Mouse (Mus musculus) macrophage (primary cell): ENCODE measurements around the gene Ccm2. TPM values are rescaled to one million over a fixed set of nuclear protein-coding genes. Genes with fewer than 3 reads are reported as not detected.
A peak's percentile ranks its signal among the peaks of the same experiment; 100 is the strongest.

ENCODE experiments used
- H3K27ac ChIP-seq: fragments of 350-480 bp; formaldehyde crosslinking; 2 replicates; pipeline ENCODE4 v1.9.0; 2021
- H3K36me3 ChIP-seq: fragments of 350-480 bp; formaldehyde crosslinking; 2 replicates; pipeline ENCODE4 v1.9.0; 2021; ENCODE audit errors: inconsistent target
- H3K4me3 ChIP-seq: fragments of 350-480 bp; formaldehyde crosslinking; 2 replicates; pipeline ENCODE4 v1.9.0; 2021; ENCODE audit errors: inconsistent target
- H3K79me2 ChIP-seq: fragments of 350-480 bp; formaldehyde crosslinking; 2 replicates; pipeline ENCODE4 v1.9.0; 2021; ENCODE audit errors: inconsistent target
- WGBS: methylation state at CpG from one replicate; pipeline ENCODE4 v1.1.7; 2026; ENCODE audit warnings: inconsistent platforms; ENCODE audit not compliant: missing documents; 5-methylcytosine and 5-hydroxymethylcytosine counted together
- polyA plus RNA-seq: library from polyadenylated mRNA; stranded (reverse); fragments of 250-400 nt; gene quantifications from 3 replicates; pipeline ENCODE4 v1.2.4, GENCODE M21; 2018; ENCODE audit warnings: inconsistent platforms
- total RNA-seq, 78 experiments: library from RNA; depleted of rRNA; stranded (reverse); fragments of 250-400 nt; gene quantifications; 1 replicate in 9 of 78; 2 replicates in 24 of 78; 3 replicates in 43 of 78; 4 replicates in 2 of 78; pipeline ENCODE4 v1.2.4; 2018; ENCODE audit warnings: inconsistent platforms in 56 of 78

Ccm2 gene
- 100 to 1,000 TPM in 3 of 26 experiments, 10 to 100 TPM in 23; 30.2 to 131 (median 60.0) TPM for total RNA-seq (2018; cell fraction: chromatin; rRNA removed)
- 10 to 100 TPM; 31.5 to 73.5 (median 61.7) TPM for total RNA-seq (2018; cell fraction: cytosol; rRNA removed)
- total RNA-seq (2018; cell fraction: nucleus; rRNA removed), result 100 to 1,000 TPM in 1 of 26 experiments, 10 to 100 TPM in 25; 28.0 to 103 (median 45.3) TPM
- 52.8 to 75.3 TPM (median 58.4 TPM) in 3 replicates for polyA plus RNA-seq

DNA sequence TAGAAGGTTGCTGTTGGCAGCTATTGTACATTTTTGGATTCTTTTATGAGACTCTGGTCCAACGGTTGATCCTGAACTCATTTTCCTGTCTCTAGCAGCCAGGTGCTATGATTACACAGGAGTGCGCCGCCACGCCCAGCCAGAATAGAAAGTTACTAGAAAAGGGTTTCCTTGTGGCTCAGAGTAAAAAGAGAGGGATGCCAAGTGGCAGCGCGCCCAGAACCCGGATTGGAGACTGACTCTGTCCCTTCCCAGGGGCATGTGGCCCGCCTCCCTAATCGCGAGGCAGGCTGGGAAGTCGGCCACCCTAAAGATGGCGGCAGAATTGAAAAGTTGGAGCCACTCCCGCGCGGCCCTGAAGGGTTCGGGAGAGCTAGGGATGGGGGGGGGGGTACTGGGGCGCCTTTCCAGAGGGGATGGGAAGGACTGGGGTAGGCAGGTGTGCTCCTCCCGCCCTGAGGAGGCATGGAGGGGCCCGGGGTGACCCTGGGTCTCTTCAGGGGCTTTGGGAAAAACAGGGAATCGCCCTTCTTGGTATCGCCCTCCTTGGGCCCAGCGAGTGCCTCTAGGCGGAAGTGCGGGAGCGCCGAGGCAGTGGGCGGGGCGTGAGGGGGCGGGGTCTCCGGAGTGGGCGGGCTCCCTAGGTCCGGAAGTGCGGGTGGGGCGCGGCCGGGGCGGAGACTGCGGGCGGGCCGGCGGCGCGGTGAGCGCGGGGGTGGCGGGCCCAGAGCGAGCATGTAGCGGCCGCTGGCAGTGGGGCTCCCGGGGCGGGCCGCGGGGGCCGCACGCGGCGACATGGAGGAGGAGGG lies at the start of gene Ccm2:
Gene Ccm2 (plus strand): TSS at position 683 of the 809 bp plus-strand sequence.
- Histone ChIP-seq H3K4me3 (peak within 1 kb of the TSS; percentile 63), H3K36me3 (no peaks in the 10 kb centered on the region), H3K79me2 (peaks cover 44% of the 10 kb centered on the region), H3K27ac (peak within 1 kb of the TSS; percentile 82)
- WGBS, result under 1% methylated on average over 35 of the region's 57 CpGs

DNA sequence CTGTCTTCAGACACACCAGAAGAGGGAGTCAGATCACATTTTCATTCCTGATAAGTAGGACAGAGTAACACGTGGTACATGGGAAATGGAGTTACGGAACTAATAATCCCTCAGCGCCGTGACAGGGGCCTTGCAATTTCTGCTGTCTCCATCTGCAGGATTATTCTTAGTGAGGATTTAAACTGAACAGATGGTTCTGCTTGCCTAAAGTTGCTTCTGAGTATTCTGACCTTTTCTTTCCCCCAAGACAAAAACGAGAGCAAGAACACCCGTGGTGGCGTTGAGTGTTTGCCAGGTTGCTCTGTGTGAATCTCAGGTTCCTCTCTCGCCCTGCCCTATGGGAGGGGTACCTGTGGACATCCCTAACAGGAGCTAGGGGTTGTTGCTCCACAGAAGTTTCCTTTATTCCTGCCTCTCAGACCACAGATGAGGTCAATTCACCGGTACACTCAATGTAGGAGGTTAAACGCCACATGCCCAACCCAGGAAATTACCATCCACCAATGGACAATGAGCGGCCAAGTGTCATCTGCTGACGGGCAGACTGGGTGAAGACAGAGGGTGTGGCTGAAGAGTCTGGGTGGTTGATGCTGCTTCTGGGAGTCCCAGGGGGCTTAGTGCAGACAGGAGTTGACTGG lies 49.3 kb upstream of the Ccm2 start:
- Histone ChIP-seq H3K79me2 (no peaks in the 10 kb centered on the region), H3K36me3 (no peaks in the 10 kb centered on the region), H3K4me3 (no peak overlapping the region), H3K27ac (no peak overlapping the region)
- 56% methylated on average over 12 of the region's 12 CpGs for WGBS

GRCm38 (mm10) chr11:6502506-6502905 lies 44.2 kb upstream of the Ccm2 start:
- no peak overlapping the region for H3K27ac ChIP-seq
- WGBS, result 100% methylated on average over 2 of the region's 2 CpGs
- peaks cover 18% of the 10 kb centered on the region for H3K36me3 ChIP-seq
- no peaks in the 10 kb centered on the region for H3K79me2 ChIP-seq
- H3K4me3 ChIP-seq, result no peak overlapping the region

- WGBS, result 83% methylated on average over 3 of the region's 3 CpGs
Observed at GRCm38 (mm10) chr11:6504226-6504625, 42.5 kb upstream of the Ccm2 start.

GRCm38 (mm10) chr11:6504689-6505088 lies 42.0 kb upstream of the Ccm2 start:
- Histone ChIP-seq H3K36me3 (peaks cover 33% of the 10 kb centered on the region), H3K79me2 (no peaks in the 10 kb centered on the region), H3K27ac (no peak overlapping the region), H3K4me3 (no peak overlapping the region)
- 71% methylated on average over 6 of the region's 6 CpGs for WGBS

More at GRCm38 (mm10) chr11:6504226-6504625, 42.5 kb upstream of the Ccm2 start:
- Histone ChIP-seq H3K27ac (no peak overlapping the region), H3K36me3 (peaks cover 29% of the 10 kb centered on the region), H3K79me2 (no peaks in the 10 kb centered on the region), H3K4me3 (no peak overlapping the region)

DNA sequence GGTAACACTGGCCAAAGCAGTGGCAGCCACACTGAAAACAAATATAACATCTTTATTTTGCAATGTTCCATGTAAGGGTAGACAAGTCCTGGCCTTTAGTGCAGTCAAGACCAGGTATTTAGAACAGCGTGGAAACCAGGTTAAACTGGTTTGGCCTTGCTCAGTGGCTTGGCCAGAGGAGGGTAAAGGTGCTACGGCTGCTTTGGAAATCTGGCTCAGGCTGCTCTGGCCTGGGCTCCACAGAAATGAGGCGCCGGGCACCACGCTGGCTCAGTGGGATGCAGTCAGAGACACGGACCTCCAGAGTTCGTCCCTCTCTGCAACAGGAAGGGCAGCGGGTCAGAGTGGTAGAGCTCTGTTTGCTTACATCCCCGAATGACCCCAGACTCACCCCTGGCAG lies 40.2 kb upstream of the Ccm2 start:
- Histone ChIP-seq H3K27ac (no peak overlapping the region), H3K4me3 (no peak overlapping the region), H3K79me2 (no peaks in the 10 kb centered on the region), H3K36me3 (peaks cover 52% of the 10 kb centered on the region)
- WGBS, result 95% methylated on average over 9 of the region's 9 CpGs

DNA sequence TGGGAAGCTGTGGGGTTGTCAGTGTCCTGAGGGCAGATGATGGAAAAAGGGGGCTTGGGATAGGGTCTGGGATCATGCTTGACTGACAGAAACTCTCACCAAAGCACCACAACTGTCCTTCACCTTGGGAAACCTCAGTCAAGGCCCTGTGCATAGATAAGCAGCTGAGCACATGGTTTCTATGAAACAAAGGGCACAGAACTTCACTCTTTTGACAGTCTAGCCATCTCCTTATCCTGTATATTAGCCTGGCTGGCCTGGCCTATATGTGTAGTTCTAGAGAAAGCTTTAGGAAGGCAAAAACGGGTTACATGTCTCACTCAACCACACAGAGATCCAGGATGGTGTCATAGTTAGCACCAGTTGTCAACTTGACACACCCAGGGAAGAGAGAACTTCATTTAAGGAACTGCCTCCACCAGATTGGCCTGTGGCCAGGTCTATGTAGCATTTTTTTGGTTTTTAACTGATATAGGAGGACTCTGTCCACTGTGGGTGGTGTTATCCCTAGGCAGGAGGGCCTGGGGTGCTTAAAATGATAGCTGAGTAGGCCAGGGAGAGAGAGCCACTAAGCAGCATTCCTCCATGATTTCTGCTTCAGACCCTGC lies 38.3 kb upstream of the Ccm2 start:
- Histone ChIP-seq H3K27ac (peak overlapping the region; percentile 32), H3K36me3 (peaks cover 70% of the 10 kb centered on the region)

GRCm38 (mm10) chr11:6514837-6515236 lies 31.9 kb upstream of the Ccm2 start:
- H3K4me3 ChIP-seq, result no peak overlapping the region
- peaks cover 43% of the 10 kb centered on the region for H3K79me2 ChIP-seq
- 89% methylated on average over 7 of the region's 7 CpGs for WGBS
- peaks cover 87% of the 10 kb centered on the region for H3K36me3 ChIP-seq
- H3K27ac ChIP-seq, result no peak overlapping the region

More for the DNA sequence above, 38.3 kb upstream of the Ccm2 start:
- WGBS, result 10% methylated on average over 1 of the region's 1 CpGs
- H3K79me2 ChIP-seq, result no peaks in the 10 kb centered on the region
- no peak overlapping the region for H3K4me3 ChIP-seq

DNA sequence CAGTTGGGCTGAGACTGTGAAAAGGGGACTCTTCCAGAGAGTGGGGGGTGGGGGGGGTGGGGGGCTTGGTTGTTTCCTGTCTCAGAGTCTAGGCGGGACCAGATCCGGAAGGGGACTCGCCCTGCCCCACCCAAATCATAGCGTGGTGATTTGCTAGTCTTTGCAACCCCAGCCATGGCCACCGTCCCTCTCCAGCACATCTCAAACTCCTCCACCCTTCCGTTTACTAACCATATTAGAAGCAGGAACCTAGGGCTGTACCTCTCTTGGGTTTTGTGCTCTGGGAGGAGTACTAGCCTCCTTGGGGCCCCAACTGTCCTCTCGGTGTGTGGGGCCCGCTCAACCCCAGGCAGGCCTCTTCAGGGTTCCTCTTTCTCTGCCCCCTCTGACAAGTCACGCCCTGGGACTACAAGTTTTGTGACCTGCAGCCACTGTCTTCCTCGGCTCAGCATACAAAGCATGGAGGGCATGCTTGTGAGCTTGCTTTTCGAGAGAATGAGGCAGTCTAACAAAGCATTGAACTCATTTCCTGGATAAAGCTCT lies 27.1 kb upstream of the Ccm2 start:
- Histone ChIP-seq H3K36me3 (peaks cover 40% of the 10 kb centered on the region), H3K27ac (peak overlapping the region; percentile 91), H3K4me3 (peak overlapping the region; percentile 89), H3K79me2 (peaks cover 56% of the 10 kb centered on the region)
- under 1% methylated on average over 11 of the region's 11 CpGs for WGBS

- Histone ChIP-seq H3K79me2 (peaks cover 56% of the 10 kb centered on the region), H3K4me3 (peak within 1 kb of the TSS; percentile 89), H3K27ac (peak within 1 kb of the TSS; percentile 91), H3K36me3 (peaks cover 38% of the 10 kb centered on the region)
- WGBS, result 1% methylated on average over 7 of the region's 7 CpGs
Observed at GRCm38 (mm10) chr11:6520507-6521173, 26.0 kb upstream of the Ccm2 start, which contains the start of gene Myo1g. Gene Myo1g (minus strand): TSS chr11:6520965.

GRCm38 (mm10) chr11:6522782-6523525 lies 23.7 kb upstream of the Ccm2 start:
- Histone ChIP-seq H3K27ac (peak overlapping the region; percentile 38), H3K4me3 (no peak overlapping the region)
- WGBS, result 51% methylated on average over 9 of the region's 9 CpGs

DNA sequence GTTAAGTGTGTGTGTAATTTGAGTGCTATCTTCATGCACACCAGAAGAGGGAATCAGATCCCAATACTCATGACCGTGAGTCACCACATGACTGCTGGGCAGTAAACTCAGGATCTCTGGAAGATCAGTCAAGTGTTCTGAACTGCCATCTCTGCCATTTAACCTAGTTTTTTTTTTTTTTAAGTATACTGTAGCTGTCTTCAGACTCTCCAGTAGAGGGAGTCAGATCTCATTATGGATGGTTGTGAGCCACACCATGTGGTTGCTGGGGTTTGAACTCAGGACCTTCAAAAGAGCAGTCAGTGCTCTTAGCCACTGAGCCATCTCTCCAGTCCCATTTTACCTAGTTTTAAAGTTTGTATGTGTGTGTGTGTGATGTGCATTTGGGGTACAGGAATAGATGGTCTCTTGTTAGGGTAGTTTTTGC lies 23.0 kb upstream of the Ccm2 start:
- Histone ChIP-seq H3K79me2 (peaks cover 55% of the 10 kb centered on the region), H3K27ac (peak overlapping the region; percentile 38), H3K4me3 (no peak overlapping the region), H3K36me3 (peaks cover 12% of the 10 kb centered on the region; the same call in 1 of the 2 replicates)
- 55% methylated on average over 1 of the region's 1 CpGs for WGBS

More at GRCm38 (mm10) chr11:6522782-6523525, 23.7 kb upstream of the Ccm2 start:
- Histone ChIP-seq H3K79me2 (peaks cover 56% of the 10 kb centered on the region), H3K36me3 (peaks cover 19% of the 10 kb centered on the region)

GRCm38 (mm10) chr11:6524165-6524879 lies 22.4 kb upstream of the Ccm2 start:
- no peak overlapping the region for H3K4me3 ChIP-seq
- peaks cover 49% of the 10 kb centered on the region for H3K79me2 ChIP-seq
- H3K36me3 ChIP-seq, result peaks cover 12% of the 10 kb centered on the region; the same call in 1 of the 2 replicates
- WGBS, result 94% methylated on average over 8 of the region's 8 CpGs
- H3K27ac ChIP-seq, result peak overlapping the region; percentile 27
